Mouse (Mus musculus) testis, adult 2 months (tissue): ENCODE results near the gene Unc119. TPM values are rescaled to one million over a fixed set of nuclear protein-coding genes. Genes with fewer than 3 reads are reported as not detected.

Experiments used
- H3K27ac ChIP-seq: fragments of 200-500 bp; 2 replicates; pipeline ENCODE4 v1.5.1; 2012; ENCODE audit warnings: low read depth, low read length; ENCODE audit not compliant: control insufficient read depth, insufficient read depth
- H3K27me3 ChIP-seq: fragments of 200-500 bp; 2 replicates; pipeline ENCODE4 v1.6.1; 2012; ENCODE audit warnings: mild to moderate bottlenecking, low read length, moderate library complexity; ENCODE audit not compliant: control insufficient read depth, insufficient read depth
- H3K36me3 ChIP-seq: fragments of 200-500 bp; 2 replicates; pipeline ENCODE4 v1.6.1; 2012; ENCODE audit warnings: mild to moderate bottlenecking, low read length; ENCODE audit not compliant: control insufficient read depth, insufficient read depth
- H3K4me1 ChIP-seq: fragments of 200-500 bp; 2 replicates; pipeline ENCODE4 v1.6.1; 2012; ENCODE audit warnings: low read length; ENCODE audit not compliant: control insufficient read depth, insufficient read depth
- H3K4me3 ChIP-seq: fragments of 200-500 bp; 2 replicates; pipeline ENCODE4 v1.5.1; 2012; ENCODE audit warnings: low read depth, mild to moderate bottlenecking, low read length, moderate library complexity, mixed read lengths; ENCODE audit not compliant: control insufficient read depth
- CTCF ChIP-seq: fragments of 200-500 bp; IDR thresholded peaks from 2 replicates; pipeline ENCODE4 v1.5.1; 2012; ENCODE audit warnings: low read depth, mild to moderate bottlenecking, inconsistent platforms, low read length, moderate library complexity; ENCODE audit not compliant: control insufficient read depth, insufficient read depth, insufficient replicate concordance
- POLR2A ChIP-seq: fragments of 200-500 bp; IDR thresholded peaks from 2 replicates; pipeline ENCODE4 v1.6.1; 2012; ENCODE audit warnings: low read depth, mild to moderate bottlenecking, inconsistent platforms, low read length, moderate library complexity; ENCODE audit not compliant: control insufficient read depth
- polyA plus RNA-seq: library from polyadenylated mRNA; depleted of rRNA; stranded (reverse); fragments of >200 nt; gene quantifications from 2 replicates; pipeline ENCODE4 v1.2.3, GENCODE M21; 2012

Unc119 gene
- polyA plus RNA-seq, 1 experiment = 66.7 TPM

- Histone ChIP-seq H3K27me3 (no peaks in the 10 kb centered on the region), H3K4me1 (peaks cover 4% of the 10 kb centered on the region), H3K4me3 (no peak overlapping the region), H3K36me3 (no peaks in the 10 kb centered on the region), H3K27ac (no peak overlapping the region)
- TF ChIP-seq POLR2A = no peak
- TF ChIP-seq CTCF = no peak
These were observed 6.4 kb downstream of the Unc119 start for GRCm38 (mm10) chr11:78349441-78350358.

- no peaks in the 10 kb centered on the region for H3K4me1 ChIP-seq
- H3K27me3 ChIP-seq = no peaks in the 10 kb centered on the region
- no peaks in the 10 kb centered on the region for H3K36me3 ChIP-seq
- TF ChIP-seq CTCF (no peak), POLR2A (no peak)
- no peak overlapping the region for H3K4me3 ChIP-seq
- H3K27ac ChIP-seq = no peak overlapping the region
These were observed 9.8 kb downstream of the Unc119 start for GRCm38 (mm10) chr11:78353081-78353480.

- Histone ChIP-seq H3K36me3 (no peaks in the 10 kb centered on the region), H3K4me3 (no peak overlapping the region), H3K27me3 (no peaks in the 10 kb centered on the region), H3K27ac (no peak overlapping the region), H3K4me1 (peaks cover 9% of the 10 kb centered on the region)
- no peak for TF ChIP-seq POLR2A
- no peak for TF ChIP-seq CTCF
These were observed 11.6 kb downstream of the Unc119 start for GRCm38 (mm10) chr11:78354905-78355304.

GRCm38 (mm10) chr11:78355471-78356238 is 12.4 kb downstream of the Unc119 start:
- peaks cover 11% of the 10 kb centered on the region for H3K4me1 ChIP-seq
- H3K27me3 ChIP-seq = no peaks in the 10 kb centered on the region
- no peak overlapping the region for H3K27ac ChIP-seq
- TF ChIP-seq CTCF = peak; percentile 67
- TF ChIP-seq POLR2A = no peak
- H3K4me3 ChIP-seq = no peak overlapping the region
- no peaks in the 10 kb centered on the region for H3K36me3 ChIP-seq

- Histone ChIP-seq H3K4me3 (peak overlapping the region; percentile 65), H3K27ac (no peak overlapping the region), H3K36me3 (no peaks in the 10 kb centered on the region), H3K4me1 (peaks cover 12% of the 10 kb centered on the region), H3K27me3 (no peaks in the 10 kb centered on the region)
- TF ChIP-seq CTCF (peak; percentile 93), POLR2A (no peak)
These were observed 15.2 kb downstream of the Unc119 start for GRCm38 (mm10) chr11:78358330-78359007.

GRCm38 (mm10) chr11:78360125-78360788 is 17.0 kb downstream of the Unc119 start:
- Histone ChIP-seq H3K36me3 (no peaks in the 10 kb centered on the region), H3K4me1 (peaks cover 12% of the 10 kb centered on the region), H3K4me3 (peak overlapping the region; percentile 26; the same call in 1 of the 2 replicates), H3K27me3 (no peaks in the 10 kb centered on the region), H3K27ac (no peak overlapping the region)
- TF ChIP-seq POLR2A (no peak), CTCF (peak; percentile 66; the same call in 1 of the 2 replicates)
